Mouse (Mus musculus) myocyte (in vitro differentiated cells): ENCODE data around the gene Barx1.

Experiments
- MAX ChIP-seq: IDR thresholded peaks from one replicate; pipeline ENCODE4 v1.6.1; 2011; ENCODE audit warnings: low read depth, mild to moderate bottlenecking, control low read depth
- POLR2A ChIP-seq: IDR thresholded peaks from one replicate; pipeline ENCODE4 v1.6.1; 2011; ENCODE audit warnings: low read depth, mild to moderate bottlenecking, control low read depth, moderate library complexity; ENCODE audit not compliant: insufficient read length

GRCm38 (mm10) chr13:48691991-48692390 is 29.2 kb downstream of the Barx1 start:
- TF ChIP-seq POLR2A (no peak), MAX (no peak)
